Mouse (Mus musculus) embryo, embryonic 11 days (tissue): ENCODE data around the gene Sgk1.

ENCODE experiments used
- DNase-seq: peaks from one replicate; pipeline ENCODE4 v3.0.0-alpha.2; 2015

Gene Sgk1

DNA sequence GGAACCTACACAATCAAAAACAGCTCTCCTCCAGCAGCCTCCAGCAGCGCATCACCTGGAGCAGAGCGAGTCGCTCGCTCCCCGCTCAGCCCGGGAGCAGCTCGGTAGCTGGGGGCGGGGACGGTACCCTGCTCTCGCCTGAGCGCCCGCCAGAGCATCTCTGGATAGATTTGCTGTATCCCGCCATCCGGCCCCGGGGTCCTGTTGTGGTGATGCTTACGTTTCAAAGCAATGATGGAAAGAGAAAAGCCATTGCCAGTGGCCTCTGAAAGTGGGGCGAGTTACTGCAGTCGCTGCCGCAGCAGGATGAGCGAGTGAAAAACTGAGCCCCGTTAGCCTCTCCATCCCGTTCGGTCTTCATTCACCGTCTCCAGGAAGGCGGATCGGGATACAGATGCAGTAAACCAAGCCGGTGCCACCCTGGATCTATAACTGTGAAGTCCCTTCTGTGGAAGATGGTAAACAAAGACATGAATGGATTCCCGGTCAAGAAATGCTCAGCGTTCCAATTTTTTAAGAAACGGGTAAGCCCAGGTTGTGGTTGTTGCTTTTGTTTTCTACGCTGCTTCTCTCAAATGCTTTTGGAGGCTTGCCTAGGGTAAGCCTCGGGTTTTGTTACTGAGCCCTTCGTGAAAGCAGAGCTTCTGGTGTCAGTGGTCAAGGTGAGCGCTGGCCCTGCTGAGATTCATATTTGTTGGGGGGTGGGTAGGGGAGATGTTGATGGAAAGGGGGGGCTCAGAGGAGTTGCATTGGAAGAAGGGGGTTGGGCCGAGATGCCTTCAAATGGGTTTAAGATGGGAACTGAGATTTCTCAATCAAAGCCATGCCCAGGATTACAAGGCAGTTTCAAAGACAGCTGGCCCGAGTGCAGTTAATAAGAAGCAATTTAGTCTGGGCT, at the start of gene Sgk1:
Gene Sgk1 (plus strand): TSS at position 1 of the 898 bp plus-strand sequence.
- DNase-seq = peak; percentile 71

DNA sequence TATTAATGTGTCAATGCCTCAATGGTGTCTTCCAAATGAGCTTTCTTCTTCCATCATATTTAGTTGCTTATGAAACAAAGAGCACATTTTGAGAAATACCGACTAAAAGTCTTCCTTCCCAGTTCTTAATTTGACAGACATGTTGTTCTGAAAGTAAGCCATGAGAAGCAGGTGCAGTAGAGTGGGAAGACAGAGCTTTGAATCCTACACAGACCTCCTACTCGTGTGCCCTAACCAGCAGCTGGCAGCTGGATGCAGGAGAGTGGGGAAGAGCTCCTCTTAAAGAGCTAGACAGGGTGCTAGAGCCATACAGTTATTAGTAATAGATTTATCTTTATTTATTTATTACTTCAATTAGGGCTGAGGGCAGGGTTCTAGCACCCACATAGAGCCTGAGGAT, 49.7 kb upstream of the Sgk1 start:
- no peak for DNase-seq

DNA sequence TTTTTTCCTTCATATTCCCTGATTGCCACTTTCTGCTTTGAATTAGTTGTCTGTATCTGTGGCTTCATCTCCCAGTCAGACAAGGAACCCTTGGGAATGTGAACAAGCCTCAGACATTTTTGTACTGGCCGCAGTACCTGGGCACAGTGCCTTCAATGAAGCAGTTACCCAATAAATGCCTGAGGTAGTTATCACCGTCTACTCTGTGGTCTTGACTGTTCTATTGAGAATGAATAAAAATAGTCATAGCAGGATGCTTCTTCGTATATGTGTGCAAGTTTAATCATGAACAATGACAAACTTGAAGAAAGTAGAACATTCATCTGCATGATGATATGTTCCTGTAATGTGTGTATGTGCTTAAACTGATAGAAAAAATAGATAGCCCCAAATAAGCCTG, 48.2 kb upstream of the Sgk1 start:
- DNase-seq = no peak

DNA sequence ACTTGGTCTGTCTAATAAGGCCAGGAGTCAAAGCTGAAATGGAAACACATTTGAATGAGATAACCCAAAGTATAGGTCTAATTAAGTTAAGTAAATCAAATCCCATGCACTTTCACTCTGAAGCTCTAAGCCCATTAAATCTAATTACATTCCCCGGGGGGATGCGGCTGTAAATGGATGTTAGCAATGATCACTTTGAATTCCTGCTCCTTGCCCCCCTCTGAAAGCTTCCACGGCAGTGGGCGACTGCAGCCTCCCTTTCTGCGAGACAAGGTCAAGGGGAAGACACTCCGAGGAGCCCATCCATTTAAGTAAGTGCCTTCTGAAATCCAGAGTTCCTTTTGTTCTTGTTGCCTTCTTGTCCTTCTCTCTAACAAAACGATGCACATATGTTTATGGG, 46.9 kb upstream of the Sgk1 start:
- DNase-seq = no peak

DNA sequence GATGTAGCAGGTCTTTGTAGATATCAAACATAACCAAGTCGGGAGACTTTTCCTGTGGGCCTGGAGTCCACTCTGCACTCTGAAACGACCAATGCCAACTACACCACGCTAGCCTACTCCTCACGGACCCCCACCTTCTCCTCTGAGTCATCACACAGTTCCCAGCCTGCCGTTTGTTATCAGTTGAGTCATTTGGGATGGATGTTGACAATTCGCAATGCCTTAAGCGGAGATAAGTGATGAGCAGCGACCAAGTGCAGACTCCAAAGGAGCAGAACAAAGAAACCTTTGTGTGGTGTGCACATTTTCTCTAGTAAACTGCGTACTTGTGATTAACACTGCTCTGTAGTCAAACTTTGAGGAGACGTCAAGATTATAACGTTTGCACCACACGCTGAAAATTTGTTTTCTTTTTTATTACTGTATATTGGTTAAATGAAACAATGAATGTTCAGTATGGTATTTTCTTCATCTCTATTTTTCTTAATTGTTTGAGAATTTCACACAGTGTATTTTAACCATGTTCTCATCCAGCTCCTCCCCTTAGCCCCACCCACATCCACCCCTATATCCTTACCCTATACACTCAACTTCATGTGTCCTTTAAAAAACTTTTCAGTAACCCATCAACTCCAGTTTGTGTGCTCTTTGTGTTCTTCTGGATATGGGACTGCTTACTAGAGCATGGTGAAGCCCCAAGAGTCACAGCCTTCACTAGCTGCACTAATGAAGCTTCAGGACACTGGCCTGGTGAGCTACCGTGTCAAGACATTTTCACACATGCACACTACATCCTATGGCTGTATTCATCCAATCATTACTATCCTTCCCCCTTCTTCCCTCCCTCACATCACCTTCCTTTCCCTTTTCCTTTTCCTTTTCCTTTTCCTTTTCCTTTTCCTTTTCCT, 42.5 kb upstream of the Sgk1 start:
- DNase-seq = no peak

DNA sequence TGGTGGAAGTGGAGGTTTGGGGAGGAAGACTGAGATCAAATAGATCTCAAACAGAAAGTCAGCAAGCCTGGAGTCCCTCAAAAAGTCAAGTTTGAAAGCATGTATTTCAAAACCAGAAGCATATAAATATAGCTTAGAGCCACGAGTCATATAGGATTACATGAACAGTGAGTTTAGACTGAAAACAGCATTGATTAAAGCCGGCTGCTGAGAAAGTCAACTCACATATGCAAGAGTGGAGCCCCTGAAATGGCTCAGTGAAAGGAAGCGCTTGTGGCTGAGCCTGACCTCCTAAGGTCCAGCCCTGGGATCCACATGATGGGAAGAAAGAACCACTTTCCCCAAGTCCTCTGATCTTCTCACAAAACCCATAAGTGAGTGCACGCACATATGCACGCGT, 38.7 kb upstream of the Sgk1 start:
- DNase-seq = no peak

DNA sequence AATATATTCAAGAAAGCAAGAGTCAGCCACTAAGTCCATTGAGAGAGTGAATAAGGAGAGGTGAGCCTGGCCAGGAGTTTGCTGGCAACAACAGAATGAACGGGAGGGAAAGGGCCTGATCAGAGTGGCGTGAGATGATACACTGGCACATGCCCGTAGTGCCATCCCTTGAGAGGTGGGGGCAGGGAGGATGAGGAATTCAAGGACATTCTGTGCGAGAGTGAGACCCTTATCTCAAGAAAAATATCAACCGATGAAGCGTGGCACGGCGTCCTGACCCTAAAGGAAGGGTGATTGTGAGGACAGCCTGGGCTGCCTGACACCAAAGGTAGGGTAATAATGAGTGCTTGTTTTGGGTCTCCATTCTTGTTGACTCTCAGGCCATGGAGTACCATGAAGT, 38.1 kb upstream of the Sgk1 start:
- DNase-seq = no peak

DNA sequence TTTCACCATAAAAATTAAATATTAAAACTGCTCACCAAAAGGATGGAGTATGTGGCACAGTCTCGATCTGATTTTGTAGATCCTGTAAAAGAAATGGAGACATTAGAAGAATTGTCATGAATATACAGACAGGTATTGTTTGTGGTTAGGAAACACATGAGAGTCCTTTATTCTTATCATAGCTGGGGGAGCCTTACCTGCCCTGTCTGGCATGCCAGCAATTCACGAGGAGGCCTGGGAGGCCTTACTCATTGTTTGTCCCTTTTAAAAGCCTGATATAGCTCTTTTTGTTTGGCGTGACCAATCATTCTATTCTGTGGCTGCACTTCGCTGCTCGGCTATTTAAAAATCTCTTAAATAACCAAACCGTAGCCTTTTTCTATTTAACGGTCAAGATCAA, 37.6 kb upstream of the Sgk1 start:
- DNase-seq = no peak

DNA sequence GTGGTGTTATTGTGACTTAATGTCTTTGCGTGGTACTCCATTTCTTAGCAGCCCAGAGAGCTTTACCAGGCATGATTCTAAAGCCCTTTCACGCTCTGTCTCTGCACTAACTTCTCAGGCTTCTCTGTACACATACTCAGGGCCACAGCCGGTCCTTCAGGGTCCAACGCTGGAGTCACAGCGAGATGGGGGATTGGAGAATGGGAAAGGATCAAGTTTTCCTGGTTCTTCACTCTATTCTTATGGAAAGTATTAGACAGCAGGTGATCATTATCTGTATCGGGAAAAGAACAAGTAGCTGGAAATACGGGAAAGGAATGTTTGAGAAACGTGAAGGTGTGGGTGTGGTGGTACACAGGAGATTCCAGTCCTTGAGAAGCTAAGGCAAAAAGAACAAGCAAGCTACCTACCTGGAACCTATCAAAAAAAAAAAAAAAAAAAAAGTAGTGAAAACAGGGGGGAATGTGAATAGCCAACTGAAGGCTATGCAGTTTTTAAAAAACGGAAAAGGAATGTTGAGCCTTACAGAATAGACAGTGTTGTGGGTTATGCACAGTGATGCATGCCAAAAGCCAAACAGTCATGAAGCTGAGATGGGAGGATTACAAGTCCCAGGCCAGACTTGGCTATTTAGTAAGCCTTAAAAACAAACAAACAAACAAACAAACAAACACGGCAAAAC, 36.2 kb upstream of the Sgk1 start:
- no peak for DNase-seq

DNA sequence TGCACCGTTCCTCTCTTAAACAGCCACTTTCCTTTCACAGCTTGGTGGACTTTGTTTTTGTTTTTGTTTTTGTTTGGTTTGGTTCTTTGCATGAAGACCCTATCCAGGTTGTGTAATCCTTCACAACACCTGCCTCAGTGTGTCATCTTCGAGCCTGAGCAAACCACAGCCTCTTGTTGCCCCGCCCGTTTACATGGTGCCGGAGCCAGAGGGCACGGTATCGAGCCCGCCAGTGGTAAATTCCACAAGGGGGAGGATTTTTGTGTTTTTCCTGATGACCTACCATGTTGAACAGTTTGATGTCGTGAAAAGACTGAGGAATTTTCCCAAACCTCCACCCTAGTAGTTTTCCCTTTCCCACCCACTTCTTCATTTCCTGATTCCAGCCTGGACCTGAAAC, 35.6 kb upstream of the Sgk1 start:
- DNase-seq = no peak

DNA sequence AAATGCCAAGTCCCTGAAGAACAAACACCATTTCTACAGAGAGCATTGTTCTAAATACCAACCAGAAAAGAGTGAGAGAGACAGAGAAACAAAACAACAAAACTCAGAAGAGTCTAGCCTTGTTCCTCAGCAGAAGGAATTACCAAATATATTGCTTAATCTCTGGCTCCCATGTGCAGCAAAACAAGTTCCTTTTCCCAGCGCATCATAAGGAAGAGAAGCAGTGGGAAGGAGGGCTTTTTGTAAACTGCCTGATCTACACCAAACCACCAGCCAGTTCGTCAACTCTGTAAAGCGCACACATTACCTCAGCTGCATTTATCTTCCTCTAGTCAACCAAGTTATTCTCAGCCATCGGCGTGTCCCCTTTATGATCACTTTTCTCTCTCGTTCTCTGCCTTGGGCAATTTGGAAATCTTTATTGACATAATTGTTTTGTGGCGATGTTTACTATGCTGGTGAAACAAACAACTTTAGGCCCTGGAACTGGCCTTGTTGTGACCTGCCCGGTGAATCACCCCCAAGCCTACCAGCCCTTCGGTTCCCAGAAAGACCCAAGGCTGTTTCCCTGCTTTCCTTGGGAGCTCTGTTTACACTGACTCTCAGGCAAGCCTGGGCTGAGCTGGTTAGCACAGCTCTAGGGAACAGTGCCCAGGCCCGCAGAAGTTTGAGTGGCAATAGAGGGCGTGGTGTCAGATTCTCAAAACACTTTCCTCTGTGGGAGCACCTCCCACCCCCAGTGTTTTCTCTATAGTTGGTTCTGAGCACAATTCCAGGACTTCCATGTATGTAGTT, 34.8 kb upstream of the Sgk1 start:
- no peak for DNase-seq

DNA sequence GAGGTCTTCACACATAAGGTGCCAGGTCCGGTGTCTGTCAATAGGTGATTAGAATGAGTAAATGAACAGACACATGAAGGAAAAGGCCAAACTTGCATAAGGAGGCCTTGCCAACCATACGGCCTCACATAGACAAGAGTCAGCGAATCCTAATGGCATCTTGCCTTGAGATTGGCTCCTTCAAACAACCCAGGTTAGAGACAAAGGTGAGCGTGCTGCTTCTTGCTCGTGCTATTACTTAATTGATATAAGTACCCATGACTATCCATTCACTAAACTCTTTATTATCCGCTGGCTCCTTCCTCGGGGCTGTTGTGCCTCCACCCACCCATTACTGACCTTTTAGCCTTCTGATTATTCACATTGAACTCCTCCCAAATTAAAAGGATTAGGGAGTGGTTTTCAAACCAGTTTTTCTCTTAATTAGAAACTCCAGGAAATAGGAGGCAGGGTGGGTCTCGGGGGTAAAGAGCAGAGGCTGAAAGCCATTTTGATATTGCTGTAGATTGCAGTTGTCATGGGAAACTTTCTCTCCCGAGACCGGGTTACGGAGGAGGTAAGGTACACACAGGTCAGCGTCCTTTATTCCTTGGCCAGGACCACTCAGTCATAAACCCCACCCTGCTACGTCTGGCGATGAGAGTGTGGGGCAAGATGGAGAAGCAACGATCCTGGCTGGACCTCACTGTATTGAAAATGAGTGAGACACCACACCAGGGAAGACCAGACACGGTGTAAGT, 33.9 kb upstream of the Sgk1 start:
- no peak for DNase-seq

DNA sequence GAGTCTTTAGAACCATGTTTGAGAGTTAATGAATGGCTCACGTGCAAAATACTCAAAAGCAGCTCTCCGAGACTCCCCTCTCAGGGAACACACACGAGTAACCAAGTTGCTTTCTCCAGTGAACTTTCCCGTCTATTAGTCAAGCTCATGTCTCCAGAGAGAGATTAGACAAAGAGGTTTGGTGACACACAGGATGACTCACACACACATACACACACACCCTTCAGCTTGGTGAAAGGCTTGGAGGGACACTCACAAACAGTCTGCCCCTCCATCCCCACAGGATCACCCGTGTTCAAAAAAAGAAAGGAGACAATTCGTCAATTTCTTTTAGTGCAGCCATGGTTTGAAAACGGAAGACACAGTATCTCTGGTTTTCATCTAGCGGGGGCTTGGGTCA, 32.7 kb upstream of the Sgk1 start:
- no peak for DNase-seq

DNA sequence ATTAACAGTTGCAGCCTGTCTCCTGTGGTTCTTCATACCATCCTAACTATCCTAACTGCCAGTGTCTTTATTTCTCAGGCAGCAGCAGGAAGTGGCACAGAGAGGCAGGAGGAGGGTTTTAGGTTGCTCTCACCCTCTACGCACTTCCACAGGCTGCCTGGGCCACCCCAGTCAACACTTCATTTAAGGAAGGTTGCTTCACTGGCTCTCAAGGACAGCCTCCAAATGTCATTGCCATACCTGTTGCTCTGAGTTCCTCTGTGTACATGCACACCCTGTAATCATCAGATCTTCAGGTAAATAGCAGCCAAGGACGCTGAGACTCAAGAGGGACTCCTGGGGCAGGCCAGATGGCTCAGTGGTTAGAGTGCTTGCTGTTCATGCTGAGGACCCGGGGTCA, 31.7 kb upstream of the Sgk1 start:
- no peak for DNase-seq

DNA sequence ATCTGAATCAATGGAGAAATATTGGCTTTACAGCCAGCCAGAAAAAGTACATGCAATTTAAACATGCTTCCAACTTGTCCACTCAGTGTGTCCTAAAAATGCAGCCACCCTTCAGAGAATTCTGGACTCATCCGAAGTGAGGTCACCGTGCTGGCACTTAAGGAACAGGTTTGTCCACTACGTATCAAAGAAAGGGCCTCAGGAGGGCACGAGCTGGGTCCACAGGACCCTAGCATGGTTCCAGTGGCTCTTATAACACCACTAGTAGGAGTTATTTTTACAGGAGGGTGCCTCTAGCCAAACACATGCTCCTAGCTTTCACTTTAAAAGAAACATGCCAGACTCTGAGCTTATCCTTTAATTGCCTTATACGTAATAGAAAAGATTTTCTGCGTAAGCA, 28.9 kb upstream of the Sgk1 start:
- no peak for DNase-seq

DNA sequence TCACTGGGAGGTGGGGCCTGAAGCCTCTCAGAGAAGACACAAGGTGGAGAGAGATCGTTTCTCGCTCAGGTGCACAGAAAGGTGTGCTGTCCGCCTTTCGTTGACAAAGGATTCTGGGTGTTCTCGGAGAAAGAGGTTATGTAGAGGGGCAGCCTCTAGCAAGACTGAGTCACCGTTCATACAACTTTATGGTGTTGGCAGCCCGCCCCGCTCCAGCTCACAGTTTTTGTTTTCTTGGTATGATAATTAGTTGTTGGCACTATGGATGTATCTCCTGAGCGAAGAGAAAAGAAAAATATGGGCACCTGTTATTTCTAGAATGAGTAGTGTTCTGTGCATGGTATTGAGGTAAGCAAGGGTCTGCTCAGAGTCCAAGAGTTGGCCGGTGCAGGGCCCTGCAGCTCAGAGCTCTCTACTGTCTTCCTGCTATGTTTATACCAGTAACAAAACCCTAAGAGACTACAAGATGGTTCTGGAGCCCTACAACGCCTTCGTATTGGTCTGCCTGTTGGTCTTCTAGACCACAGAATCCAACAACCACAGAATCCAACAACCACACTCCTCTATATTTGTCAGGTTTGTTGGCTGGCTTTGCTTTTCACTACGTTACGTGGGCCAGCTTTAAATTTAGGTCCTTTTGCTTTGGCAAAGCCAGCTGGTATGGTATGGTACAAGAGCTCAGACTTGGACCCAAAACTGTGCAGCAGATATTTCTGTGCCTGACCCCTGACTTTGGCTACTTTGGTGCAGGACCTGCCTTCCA, 28.2 kb upstream of the Sgk1 start:
- no peak for DNase-seq

DNA sequence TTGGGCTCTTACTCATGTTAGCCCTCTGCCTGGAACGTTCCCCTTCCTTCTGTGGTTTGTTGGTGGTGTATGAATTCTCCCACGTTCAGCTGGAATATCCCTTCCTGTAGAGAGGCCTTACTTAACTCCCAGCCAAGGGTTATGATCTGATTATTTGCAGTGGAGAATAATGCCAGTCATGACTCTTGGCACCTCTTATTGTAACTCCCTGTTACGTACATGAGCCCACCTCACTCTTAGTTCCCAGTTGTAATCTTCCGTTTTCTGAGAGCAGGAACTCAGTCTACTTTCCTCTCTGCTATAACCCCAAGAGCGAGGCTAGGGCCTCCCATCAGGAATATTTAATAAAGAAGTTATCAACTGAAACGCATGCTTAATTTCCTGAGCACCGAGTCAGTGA, 26.6 kb upstream of the Sgk1 start:
- DNase-seq = no peak

DNA sequence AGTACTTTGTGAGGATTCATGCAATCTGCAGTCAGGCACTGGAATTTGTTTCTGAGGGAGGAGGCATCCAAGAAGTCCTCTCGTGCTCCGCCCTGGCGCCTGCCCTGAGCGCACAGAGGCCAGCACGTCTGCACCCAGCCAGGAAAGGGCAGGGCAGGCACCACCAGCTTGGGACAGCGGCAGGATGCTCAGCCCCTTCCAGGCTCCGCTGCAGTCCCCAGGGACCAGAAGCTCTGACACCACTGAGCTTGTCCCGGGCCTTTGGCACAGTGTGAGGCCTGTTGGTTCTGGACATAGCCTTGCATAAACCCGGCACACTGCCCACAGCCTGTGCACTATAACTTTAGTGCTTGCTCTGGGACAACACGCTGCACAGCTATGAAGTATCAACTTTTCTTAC, 24.3 kb upstream of the Sgk1 start:
- no peak for DNase-seq

DNA sequence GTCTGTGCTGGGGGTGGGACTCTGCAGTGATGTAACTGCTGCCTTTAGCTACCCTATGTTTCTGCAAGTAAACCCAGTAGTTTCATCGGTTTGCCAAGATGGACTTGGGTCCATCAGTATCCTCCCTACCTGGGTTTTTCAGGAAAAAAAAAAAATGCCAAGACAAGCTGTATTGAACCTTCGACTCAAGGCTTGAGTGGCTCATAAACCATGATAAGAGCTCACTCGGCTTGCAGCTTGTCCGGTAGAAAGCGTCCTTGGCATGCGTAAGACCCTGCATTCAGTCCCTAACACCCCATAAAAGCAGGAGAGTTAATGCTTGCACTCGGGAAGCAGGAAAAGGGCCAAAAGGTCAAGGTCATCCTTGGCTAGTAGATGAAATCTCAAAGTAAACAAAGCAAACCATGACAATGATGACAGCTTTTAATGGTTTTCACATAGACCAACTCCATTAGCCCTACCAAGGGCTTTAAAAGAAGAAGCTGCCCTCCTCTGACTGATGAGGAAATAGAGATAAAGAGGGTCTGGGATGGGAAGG, 23.5 kb upstream of the Sgk1 start:
- DNase-seq = no peak

DNA sequence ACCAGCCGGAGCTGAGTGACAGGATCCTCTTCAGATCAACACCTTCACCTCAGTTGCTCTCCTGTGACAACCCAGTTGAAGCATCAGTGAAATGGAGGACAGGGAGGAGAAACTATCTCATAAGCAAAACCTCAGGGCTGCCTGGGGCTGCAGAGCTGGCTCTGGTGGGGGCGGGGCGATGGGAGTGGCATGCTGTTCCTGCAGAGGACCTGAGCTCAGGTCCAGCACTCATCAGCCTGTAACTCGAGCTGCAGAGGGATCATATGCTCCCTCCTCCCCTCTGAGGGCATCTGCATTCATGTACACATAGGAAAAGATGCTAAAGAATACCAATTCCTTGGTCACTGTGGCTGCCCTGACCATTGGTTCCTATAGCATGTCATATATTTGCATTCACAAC, 15.5 kb upstream of the Sgk1 start:
- peak; percentile 55 for DNase-seq

DNA sequence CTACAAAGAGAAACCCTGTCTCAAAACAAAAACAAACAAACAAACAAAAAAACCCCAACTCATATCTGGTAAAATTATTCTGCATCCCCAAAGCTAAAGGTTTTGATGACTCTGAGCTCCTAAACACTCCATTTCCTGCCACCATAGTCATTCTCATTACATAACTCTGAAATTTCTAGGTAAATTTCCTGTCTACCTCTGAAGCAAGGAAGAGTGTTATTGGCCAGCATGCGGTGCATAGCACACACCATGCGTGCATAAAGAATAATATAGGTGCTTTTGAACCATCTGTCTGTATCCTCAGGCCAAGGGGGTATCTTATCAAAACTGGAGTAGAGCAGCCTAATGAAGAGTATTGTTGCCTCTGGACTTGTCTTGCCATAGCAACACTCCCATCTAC, 13.8 kb upstream of the Sgk1 start:
- no peak for DNase-seq
